Mouse (Mus musculus) bone marrow, adult 2 months (tissue): ENCODE measurements at regions not wholly inside any gene's neighbourhood (a gene's known extent, or its start where the extent isn't known, plus 50 kb on each side); places are given as distances from the start of the nearest gene placed in this dataset.

Experiments used
- CTCF ChIP-seq: fragments of 200-500 bp; IDR thresholded peaks from 2 replicates; pipeline ENCODE4 v1.5.1; 2011; ENCODE audit warnings: low read length, control low read depth; ENCODE audit not compliant: control insufficient read depth, insufficient read depth
- POLR2A ChIP-seq: fragments of 200-500 bp; IDR thresholded peaks from 2 replicates; pipeline ENCODE4 v1.6.1; 2011; ENCODE audit warnings: low read depth, mild to moderate bottlenecking, control low read depth, low read length, borderline replicate concordance; ENCODE audit not compliant: control insufficient read depth

GRCm38 (mm10) chr11:45454933-45455332 is 396.9 kb upstream of the Clint1 start:
- TF ChIP-seq POLR2A (no peak), CTCF (no peak)
